Mouse (Mus musculus) megakaryocyte, embryonic 14.5 days (primary cell): ENCODE results near the gene Rps6kc1. TPM values are rescaled to one million over a fixed set of nuclear protein-coding genes. Genes with fewer than 3 reads are reported as not detected.
"Not testable (repeated sequence)": the region's sequence is repeated elsewhere in the genome, so short reads cannot be mapped to it uniquely, and the experiment has no call there.

Experiments
- H3K27me3 ChIP-seq: replicated peaks from 2 replicates; pipeline ENCODE3; 2012; ENCODE audit warnings: inconsistent platforms
- H3K36me3 ChIP-seq: replicated peaks from 2 replicates; pipeline ENCODE3; 2012; ENCODE audit warnings: low read length, inconsistent platforms, mixed read lengths
- H3K4me1 ChIP-seq: 2 replicates; pipeline ENCODE4 v1.6.1; 2012; ENCODE audit warnings: inconsistent platforms
- H3K4me3 ChIP-seq: replicated peaks from 2 replicates; pipeline ENCODE3; 2012; ENCODE audit warnings: moderate library complexity, mild to moderate bottlenecking, inconsistent platforms
- H3K9me3 ChIP-seq: 2 replicates; pipeline ENCODE4 v1.6.1; 2012; ENCODE audit warnings: inconsistent platforms
- FLI1 ChIP-seq: IDR thresholded peaks from 2 replicates; pipeline ENCODE4 v1.6.1; 2012; ENCODE audit warnings: low read length, inconsistent platforms, mixed read lengths
- GATA1 ChIP-seq: IDR thresholded peaks from 3 replicates; pipeline ENCODE4 v1.6.1; 2012; ENCODE audit warnings: mixed read lengths, low read length, inconsistent platforms, borderline replicate concordance
- polyA plus RNA-seq: library from polyadenylated mRNA; stranded (reverse); fragments of >175 nt; gene quantifications from 2 replicates; pipeline ENCODE4 v1.2.3, GENCODE M21; 2012; ENCODE audit warnings: low replicate concordance; ENCODE audit not compliant: insufficient read depth

Rps6kc1 gene
- polyA plus RNA-seq, 1 experiment = 5.9 TPM

DNA sequence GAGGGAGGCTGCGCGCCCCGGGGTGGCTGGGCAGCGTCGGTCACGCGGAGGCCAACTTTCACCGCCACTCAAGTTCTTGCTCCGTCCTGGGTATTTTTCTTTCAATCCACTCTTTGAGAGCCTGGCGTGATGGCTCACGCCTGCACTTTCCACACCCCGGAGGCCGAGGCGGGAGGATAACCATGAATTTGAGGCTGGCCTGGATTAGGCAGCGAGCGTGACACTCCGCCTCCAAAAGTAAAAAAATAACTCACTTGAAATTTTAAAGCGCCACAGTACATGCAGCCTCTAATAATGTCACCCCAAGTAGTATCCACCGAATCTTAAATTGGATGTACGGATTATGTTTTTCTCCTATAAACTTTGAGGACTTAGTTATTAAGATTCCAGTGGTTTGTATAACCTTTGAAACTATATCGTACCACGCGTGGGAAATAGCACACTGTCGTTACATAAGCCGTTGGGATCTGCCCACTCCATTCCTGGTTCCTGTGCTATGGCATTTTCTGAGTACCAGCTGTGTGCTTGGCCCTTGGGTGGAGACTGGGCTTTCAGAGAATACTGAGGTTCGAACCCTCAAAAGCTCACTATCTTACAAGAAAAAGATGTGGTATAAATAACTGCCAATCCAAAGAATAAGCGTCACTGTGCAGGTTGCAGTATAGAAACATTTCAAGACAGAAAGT, 17.6 kb upstream of the Rps6kc1 start:
- peaks cover 51% of the 10 kb centered on the region for H3K4me1 ChIP-seq
- no peaks in the 10 kb centered on the region for H3K27me3 ChIP-seq
- no peak for TF ChIP-seq GATA1
- TF ChIP-seq FLI1 = no peak
- peaks cover 26% of the 10 kb centered on the region for H3K36me3 ChIP-seq
- peak overlapping the region; percentile 97 for H3K4me3 ChIP-seq
- no peaks in the 10 kb centered on the region for H3K9me3 ChIP-seq

DNA sequence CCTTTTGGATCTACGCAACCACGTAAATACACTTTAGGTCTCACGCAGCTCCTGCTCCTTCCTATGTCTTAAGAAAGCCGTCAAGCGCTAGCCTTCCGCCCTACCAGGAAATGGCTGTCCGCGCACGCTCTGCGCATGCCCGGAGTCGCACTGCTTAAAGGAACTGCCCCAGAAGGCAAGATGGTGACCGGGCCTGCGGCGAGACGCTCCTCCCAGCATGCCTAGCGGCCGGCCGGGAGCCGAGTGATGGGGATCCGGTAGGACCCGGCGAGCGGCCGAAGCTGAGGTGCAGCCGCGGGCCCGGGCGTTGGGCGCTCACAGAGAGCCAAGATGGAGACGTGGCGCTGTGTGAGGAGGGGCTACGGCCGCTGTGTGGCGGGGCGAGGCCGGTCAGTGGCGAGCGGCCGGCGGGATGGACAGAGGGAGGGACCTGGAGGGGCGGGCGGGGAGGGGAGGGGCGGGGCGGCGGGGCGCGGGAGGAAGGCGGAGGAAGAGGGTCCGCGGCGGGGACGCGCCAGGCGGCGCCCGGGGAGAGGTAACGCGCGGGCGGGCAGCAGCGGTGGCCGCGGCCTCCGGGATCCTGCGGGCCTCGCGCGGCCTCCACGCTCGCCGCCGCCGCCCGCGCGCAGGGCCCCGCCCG, 16.9 kb upstream of the Rps6kc1 start:
- Histone ChIP-seq H3K36me3 (peaks cover 19% of the 10 kb centered on the region), H3K4me3 (peak overlapping the region; percentile 97), H3K4me1 (peaks cover 53% of the 10 kb centered on the region), H3K27me3 (peaks cover 2% of the 10 kb centered on the region), H3K9me3 (no peaks in the 10 kb centered on the region)
- no peak for TF ChIP-seq GATA1
- no peak for TF ChIP-seq FLI1

DNA sequence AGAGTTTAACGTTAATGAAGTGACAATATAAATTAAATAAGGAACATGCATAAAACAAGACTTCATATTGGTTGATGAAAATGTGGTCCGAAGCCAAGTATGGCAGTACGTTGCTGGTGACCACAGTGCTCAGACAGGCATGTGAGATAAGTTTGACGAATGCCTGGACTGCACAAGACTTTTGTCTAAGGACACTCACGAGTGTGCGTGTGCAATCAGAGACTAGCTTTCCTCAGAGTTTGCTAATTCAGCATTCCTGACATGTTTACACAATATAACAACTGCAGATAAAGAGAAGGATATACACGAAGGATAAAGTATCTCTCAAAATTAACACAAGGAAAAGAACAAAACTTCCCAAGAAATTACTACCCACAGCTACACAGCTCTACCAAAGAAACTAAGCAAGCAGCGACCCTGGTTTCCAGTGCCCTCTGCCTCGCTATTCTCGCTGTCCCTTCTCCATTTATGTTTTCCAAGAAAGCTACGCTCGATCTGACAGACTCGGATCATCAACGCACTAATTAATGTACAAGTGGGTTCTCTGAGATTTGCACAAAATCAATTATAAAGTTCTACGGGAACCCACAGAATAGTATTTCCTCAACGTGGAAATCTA, 16.3 kb upstream of the Rps6kc1 start:
- H3K36me3 ChIP-seq = peaks cover 14% of the 10 kb centered on the region
- H3K9me3 ChIP-seq = no peaks in the 10 kb centered on the region
- peak overlapping the region; percentile 97 for H3K4me3 ChIP-seq
- TF ChIP-seq GATA1 (no peak), FLI1 (no peak)
- H3K27me3 ChIP-seq = peaks cover 5% of the 10 kb centered on the region
- H3K4me1 ChIP-seq = peaks cover 55% of the 10 kb centered on the region

DNA sequence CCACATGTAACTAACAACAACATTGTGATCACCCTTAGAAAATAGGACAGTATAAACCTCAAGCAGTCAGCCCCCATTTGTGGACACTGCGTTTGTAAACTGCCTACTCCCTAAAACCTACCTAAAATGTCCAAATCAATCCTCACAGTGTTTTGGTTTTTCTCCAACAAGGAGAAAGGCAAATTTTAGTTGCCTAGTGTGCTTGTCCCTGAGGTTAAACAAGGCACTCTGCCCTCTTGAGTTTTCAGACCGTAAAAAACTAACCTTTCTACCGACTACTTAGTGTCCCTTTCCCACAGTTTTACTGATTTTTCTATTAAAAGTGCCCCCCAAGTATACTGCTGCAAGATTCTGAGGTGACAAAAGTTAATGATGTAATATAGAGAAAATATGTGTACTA, 15.7 kb upstream of the Rps6kc1 start:
- peaks cover 9% of the 10 kb centered on the region for H3K27me3 ChIP-seq
- TF ChIP-seq GATA1 (no peak), FLI1 (no peak)
- H3K4me3 ChIP-seq = peak overlapping the region; percentile 97
- peaks cover 55% of the 10 kb centered on the region for H3K4me1 ChIP-seq
- peaks cover 9% of the 10 kb centered on the region for H3K36me3 ChIP-seq
- H3K9me3 ChIP-seq = no peaks in the 10 kb centered on the region

DNA sequence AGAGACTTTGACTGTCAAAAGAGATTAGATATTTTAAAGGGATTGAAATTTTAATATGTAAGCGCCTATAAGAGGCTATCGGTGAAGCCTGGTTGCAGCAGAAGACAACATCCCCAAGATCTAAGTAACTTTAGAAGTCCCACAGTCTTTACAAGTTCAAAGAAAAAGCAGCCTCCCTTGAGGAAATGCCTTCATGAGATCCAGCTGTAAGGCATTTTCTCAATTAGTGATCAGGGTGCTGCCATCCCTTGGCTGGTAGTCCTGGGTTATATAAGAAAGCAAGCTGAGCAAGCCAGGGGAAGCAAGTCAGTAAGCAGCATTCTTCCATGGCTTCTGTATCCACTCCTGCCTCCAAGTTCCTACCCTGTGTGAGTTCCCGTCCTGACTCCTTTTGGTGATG, 13.2 kb upstream of the Rps6kc1 start, which contains the start of gene Angel2:
Gene Angel2, plus strand, starts transcription at position 301 of the 400 bp plus-strand sequence.
- H3K4me3 ChIP-seq, H3K36me3 ChIP-seq, H3K9me3 ChIP-seq: not testable (repeated sequence)
- peaks cover 49% of the 10 kb centered on the region for H3K4me1 ChIP-seq
- H3K27me3 ChIP-seq = peaks cover 15% of the 10 kb centered on the region

DNA sequence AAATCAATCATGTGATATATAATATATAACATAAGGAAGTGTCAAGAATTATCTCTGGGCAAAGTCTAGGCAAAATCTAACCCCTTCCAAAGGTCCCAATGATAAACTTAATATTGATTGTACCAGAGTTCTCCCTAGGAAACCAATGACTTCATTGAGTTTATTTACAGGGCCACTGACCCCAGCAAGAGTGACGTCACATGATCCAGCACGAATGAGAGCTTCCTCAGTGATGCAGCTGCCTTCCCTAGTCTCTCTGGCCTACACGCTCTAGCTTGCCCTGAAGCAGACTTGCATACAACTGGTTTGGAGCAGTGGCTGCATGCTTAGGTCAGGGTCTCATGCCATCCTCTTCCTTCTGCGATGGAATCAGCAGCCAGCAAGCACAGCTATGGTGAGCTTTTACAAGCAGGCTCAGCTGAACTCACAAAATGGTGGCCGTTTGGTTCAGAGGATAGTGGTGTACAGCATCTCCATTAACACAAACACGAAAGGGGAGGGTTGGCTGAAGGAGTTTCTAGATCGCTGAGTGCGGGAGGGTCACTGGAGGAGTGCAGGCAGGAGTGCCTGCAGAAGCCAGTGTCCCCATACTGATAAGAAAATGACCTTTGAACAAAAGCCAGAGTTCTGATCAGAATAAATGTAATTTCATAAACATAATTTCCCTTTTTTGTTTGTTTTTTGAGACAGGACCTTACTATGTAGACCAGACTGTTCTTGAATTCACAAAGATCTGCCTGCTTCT, 8.3 kb upstream of the Rps6kc1 start:
- Histone ChIP-seq H3K4me3 (peak overlapping the region; percentile 38), H3K9me3 (no peaks in the 10 kb centered on the region), H3K36me3 (no peaks in the 10 kb centered on the region), H3K4me1 (peaks cover 17% of the 10 kb centered on the region), H3K27me3 (peaks cover 16% of the 10 kb centered on the region)
- TF ChIP-seq FLI1 = no peak
- no peak for TF ChIP-seq GATA1

DNA sequence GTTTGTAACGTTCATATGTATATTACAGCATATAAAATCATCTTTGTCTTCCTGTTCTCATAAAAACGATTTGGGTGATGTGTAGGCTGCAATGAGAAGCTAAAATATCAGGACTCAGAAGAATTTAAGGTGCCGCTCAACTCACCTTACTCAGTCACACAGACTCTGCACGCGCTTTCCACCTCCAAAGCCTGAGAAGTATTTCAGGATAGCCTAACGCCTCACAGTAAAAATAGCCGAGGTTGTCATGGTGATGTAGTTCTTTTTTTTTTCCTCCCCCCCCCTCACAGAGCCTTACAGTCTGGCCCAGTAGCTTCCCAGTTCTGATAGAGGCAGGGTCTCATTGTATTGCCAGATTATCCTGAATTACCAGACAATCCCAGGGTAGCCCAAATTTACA, 7.4 kb upstream of the Rps6kc1 start:
- no peaks in the 10 kb centered on the region for H3K9me3 ChIP-seq
- H3K27me3 ChIP-seq = peaks cover 16% of the 10 kb centered on the region
- H3K4me3 ChIP-seq = no peak overlapping the region
- TF ChIP-seq FLI1 (no peak), GATA1 (no peak)
- H3K4me1 ChIP-seq = peaks cover 13% of the 10 kb centered on the region
- no peaks in the 10 kb centered on the region for H3K36me3 ChIP-seq

DNA sequence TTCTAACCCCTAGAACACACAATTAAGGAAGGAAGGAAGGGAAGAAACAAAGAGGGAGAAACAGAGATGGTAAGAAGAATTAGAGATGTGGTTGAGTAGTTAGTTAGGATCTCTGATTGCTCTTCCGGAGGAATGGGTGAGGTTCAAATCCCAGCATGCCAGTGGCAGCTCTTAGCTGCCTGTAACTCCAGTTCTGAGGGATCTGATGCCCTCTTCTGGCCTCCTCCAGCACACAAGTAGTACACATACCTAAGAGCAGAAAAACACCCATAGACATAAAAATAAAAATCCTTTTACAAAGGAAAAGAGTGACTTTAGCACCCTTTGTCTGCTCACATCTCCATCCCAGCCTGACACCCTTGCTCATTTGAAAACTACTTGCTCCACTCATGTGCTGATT, 1.1 kb upstream of the Rps6kc1 start:
- H3K9me3 ChIP-seq = no peaks in the 10 kb centered on the region
- H3K4me1 ChIP-seq = peaks cover 47% of the 10 kb centered on the region
- H3K4me3 ChIP-seq = no peak overlapping the region
- TF ChIP-seq FLI1 (no peak), GATA1 (no peak)
- no peaks in the 10 kb centered on the region for H3K27me3 ChIP-seq
- peaks cover 4% of the 10 kb centered on the region for H3K36me3 ChIP-seq

DNA sequence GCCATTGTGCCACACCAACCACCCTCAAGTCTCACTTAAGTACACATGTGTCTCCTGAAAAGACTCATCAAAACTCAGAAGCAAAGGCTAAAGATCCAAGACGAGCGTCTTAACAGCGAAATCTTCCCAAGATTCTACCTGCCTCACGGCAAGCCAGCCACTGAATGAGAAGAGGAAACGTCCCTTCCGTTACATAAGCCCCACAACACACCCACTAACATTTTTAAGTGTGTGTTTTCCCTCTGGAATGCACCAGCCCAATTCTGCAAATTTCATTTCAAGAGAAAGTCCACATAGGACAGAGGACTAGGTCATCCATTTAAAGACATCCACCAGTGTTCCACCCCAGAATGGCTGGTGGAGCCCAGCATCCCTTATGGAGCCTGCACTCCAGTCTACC, 734 bp downstream of the Rps6kc1 start:
- H3K9me3 ChIP-seq = no peaks in the 10 kb centered on the region
- peaks cover 8% of the 10 kb centered on the region for H3K36me3 ChIP-seq
- TF ChIP-seq GATA1 = no peak
- no peak for TF ChIP-seq FLI1
- H3K4me3 ChIP-seq = peak overlapping the region; percentile 93
- peaks cover 47% of the 10 kb centered on the region for H3K4me1 ChIP-seq
- no peaks in the 10 kb centered on the region for H3K27me3 ChIP-seq
